Mouse (Mus musculus) brain, adult 2 months (tissue): ENCODE results near the gene Hist2h4.
A peak's percentile ranks its signal among the peaks of the same experiment; 100 is the strongest.

Experiments used
- DNase-seq: peaks from one replicate; pipeline ENCODE4 v3.0.0; 2011; ENCODE audit warnings: low read depth, low spot score

The Hist2h4 gene

DNA sequence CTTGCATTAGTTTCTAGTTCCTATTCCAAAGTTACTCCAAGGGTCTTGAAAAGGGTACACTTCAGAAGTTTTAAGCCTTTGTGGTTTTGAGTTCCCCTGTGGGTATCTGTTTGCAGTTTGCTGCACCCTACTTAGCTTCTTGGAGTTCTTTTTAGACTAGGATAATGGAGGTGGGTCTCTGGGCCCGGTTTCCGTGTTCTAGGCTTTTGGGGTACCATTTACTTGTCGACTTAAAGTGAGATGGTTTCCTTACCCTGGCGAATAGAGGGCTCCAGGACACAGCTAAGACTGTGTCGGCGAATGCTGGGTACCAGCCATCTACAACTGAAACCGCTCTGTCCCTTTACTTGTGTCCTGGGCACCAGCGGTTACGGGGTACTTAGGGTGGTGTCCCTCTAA lies 41.5 kb downstream of the Hist2h4 start:
- DNase-seq, result peak; percentile 24

DNA sequence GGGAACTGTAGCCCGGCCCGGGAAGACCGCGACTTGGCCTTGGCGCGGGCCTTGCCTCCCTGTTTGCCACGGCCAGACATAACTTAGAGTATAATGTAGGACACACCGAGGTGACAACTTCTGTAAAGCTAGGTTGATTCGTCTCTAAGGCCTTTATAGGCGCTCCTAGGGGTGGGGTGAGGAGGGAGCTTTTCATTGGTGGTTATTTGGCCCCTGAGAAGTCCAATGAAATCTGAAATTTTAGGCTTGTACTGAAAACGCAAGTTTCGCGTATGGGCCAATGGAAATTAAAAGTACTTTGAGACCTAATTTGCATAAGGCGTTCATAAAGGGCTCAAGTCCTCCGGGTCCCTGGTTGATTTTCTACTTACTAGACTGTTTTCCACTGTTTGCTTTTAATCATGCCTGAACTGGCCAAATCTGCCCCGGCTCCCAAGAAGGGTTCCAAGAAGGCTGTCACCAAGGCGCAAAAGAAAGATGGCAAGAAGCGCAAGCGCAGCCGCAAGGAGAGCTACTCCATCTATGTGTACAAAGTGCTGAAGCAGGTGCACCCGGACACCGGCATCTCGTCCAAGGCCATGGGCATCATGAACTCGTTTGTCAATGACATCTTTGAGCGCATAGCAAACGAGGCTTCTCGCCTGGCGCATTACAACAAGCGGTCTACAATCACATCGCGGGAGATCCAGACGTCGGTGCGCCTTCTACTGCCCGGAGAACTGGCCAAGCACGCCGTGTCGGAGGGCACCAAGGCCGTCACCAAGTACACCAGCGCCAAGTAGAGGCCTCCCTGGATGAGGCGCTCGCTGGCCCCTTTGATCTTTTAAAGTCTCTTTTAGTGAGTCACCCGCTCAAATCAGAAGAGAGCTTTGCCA lies 42.1 kb downstream of the Hist2h4 start, which contains the start of the genes Hist2h2ac and Hist2h2be:
Hist2h2ac (minus strand) TSS at position 116 of the 875 bp plus-strand sequence.
Hist2h2be (plus strand) TSS at position 355 of the 875 bp plus-strand sequence.
- DNase-seq, result peak; percentile 99

GRCm38 (mm10) chr3:96220131-96220764 lies 42.9 kb downstream of the Hist2h4 start:
- DNase-seq, result peak; percentile 47

- DNase-seq, result peak; percentile 98
These were observed 43.4 kb downstream of the Hist2h4 start, which contains the start of the genes Bola1 and Hist2h2ab for GRCm38 (mm10) chr3:96219661-96220130. TSS of gene Bola1 (minus strand) at chr3:96219709. TSS of gene Hist2h2ab (plus strand) at chr3:96219865.

- peak; percentile 55 for DNase-seq
These were observed 43.9 kb downstream of the Hist2h4 start for GRCm38 (mm10) chr3:96219191-96219641.
